Mouse (Mus musculus): Measurements from ENCODE around the gene Rex1bd. TPM values are rescaled to one million over a fixed set of nuclear protein-coding genes. Genes with fewer than 3 reads are reported as not detected.

Rex1bd gene
- total RNA-seq (2022), result 100 to 1,000 TPM in 2 of 4 experiments, 10 to 100 TPM in 2; 86.4 to 104 (median 97.3) TPM

- DNase-seq (ENCODE audit: low spot score in 2 of 2), result peak; percentile 88 to 91
Measured at GRCm38 (mm10) chr8:70506328-70507026, at the start of gene Rex1bd. Gene Rex1bd (minus strand): TSS chr8:70506752.

GRCm38 (mm10) chr8:70555079-70555747 is 48.7 kb upstream of the Rex1bd start:
- no peak for DNase-seq (ENCODE audit: low spot score in 2 of 2)

GRCm38 (mm10) chr8:70553740-70554139 is 47.2 kb upstream of the Rex1bd start:
- no peak for DNase-seq (ENCODE audit: low spot score in 2 of 2)

GRCm38 (mm10) chr8:70552836-70553235 is 46.3 kb upstream of the Rex1bd start:
- DNase-seq (ENCODE audit: low spot score in 2 of 2), result no peak

GRCm38 (mm10) chr8:70551558-70552161 is 45.1 kb upstream of the Rex1bd start:
- DNase-seq (ENCODE audit: low spot score in 2 of 2), result no peak

GRCm38 (mm10) chr8:70549412-70550184 is 43.0 kb upstream of the Rex1bd start:
- no peak for DNase-seq (ENCODE audit: low spot score in 2 of 2)

- no peak for DNase-seq (ENCODE audit: low spot score in 2 of 2)
Measured at GRCm38 (mm10) chr8:70547762-70548161, 41.2 kb upstream of the Rex1bd start.

GRCm38 (mm10) chr8:70546412-70546811 is 39.9 kb upstream of the Rex1bd start:
- no peak for DNase-seq (ENCODE audit: low spot score in 2 of 2)

- DNase-seq (ENCODE audit: low spot score in 2 of 2), result no peak
Measured at GRCm38 (mm10) chr8:70544200-70544687, 37.7 kb upstream of the Rex1bd start.

GRCm38 (mm10) chr8:70541081-70541480 is 34.5 kb upstream of the Rex1bd start:
- DNase-seq (ENCODE audit: low spot score in 2 of 2), result no peak

- DNase-seq (ENCODE audit: low spot score in 2 of 2), result no peak
Measured at GRCm38 (mm10) chr8:70540507-70541071, 34.0 kb upstream of the Rex1bd start.

- DNase-seq (ENCODE audit: low spot score in 2 of 2), result no peak
Measured at GRCm38 (mm10) chr8:70540013-70540506, 33.5 kb upstream of the Rex1bd start.

GRCm38 (mm10) chr8:70539077-70539813 is 32.7 kb upstream of the Rex1bd start, which contains the start of gene Ell:
Gene Ell (plus strand): TSS chr8:70539457.
- peak; percentile 99 for DNase-seq (ENCODE audit: low spot score in 2 of 2)

GRCm38 (mm10) chr8:70538633-70539076 is 32.1 kb upstream of the Rex1bd start:
- peak; percentile 99 for DNase-seq (ENCODE audit: low spot score in 2 of 2)

- DNase-seq (ENCODE audit: low spot score in 2 of 2), result peak in 1 of 2 experiments; percentile 65
Measured at GRCm38 (mm10) chr8:70538024-70538579, 31.6 kb upstream of the Rex1bd start.

- no peak for DNase-seq (ENCODE audit: low spot score in 2 of 2)
Measured at GRCm38 (mm10) chr8:70535701-70536100, 29.1 kb upstream of the Rex1bd start.

- no peak for DNase-seq (ENCODE audit: low spot score in 2 of 2)
Measured at GRCm38 (mm10) chr8:70535221-70535620, 28.7 kb upstream of the Rex1bd start.

GRCm38 (mm10) chr8:70534281-70534680 is 27.7 kb upstream of the Rex1bd start:
- no peak for DNase-seq (ENCODE audit: low spot score in 2 of 2)

GRCm38 (mm10) chr8:70530314-70530713 is 23.8 kb upstream of the Rex1bd start:
- DNase-seq (ENCODE audit: low spot score in 2 of 2), result no peak

- DNase-seq (ENCODE audit: low spot score in 2 of 2), result no peak
Measured at GRCm38 (mm10) chr8:70529741-70530161, 23.2 kb upstream of the Rex1bd start.

Measured in layer of hippocampus, adult 8-10 months (tissue).